Mouse (Mus musculus): ENCODE results near the gene Ky.

The Ky gene

GRCm38 (mm10) chr9:102545406-102546255, 40.1 kb downstream of the Ky start:
- in situ Hi-C loops (cut with MboI; ENCODE audit: unreplicated experiment in 2 of 2), result loop anchor here (5.0 to 25.0 kb wide), 7 partner anchors 63 to 1908 kb away; partner anchors contain the start of genes Anapc13 (in 1 of the 2) and Cep63 (in 1 of the 2)

- in situ Hi-C loops (cut with MboI; ENCODE audit: unreplicated experiment in 2 of 2), result loop anchor here (5.0 to 25.0 kb wide), 7 partner anchors 64 to 1909 kb away; partner anchors contain the start of genes Anapc13 (in 1 of the 2) and Cep63 (in 1 of the 2)
Measured at GRCm38 (mm10) chr9:102546256-102547027, 40.9 kb downstream of the Ky start.

- in situ Hi-C loops (cut with MboI; ENCODE audit: unreplicated experiment in 2 of 2), result loop anchor here (5.0 to 25.0 kb wide), 7 partner anchors 65 to 1910 kb away; partner anchors contain the start of genes Anapc13 (in 1 of the 2) and Cep63 (in 1 of the 2)
Measured at GRCm38 (mm10) chr9:102547028-102547354, 41.4 kb downstream of the Ky start.

- in situ Hi-C loops (cut with MboI; ENCODE audit: unreplicated experiment in 2 of 2), result loop anchor here (5.0 to 25.0 kb wide), 7 partner anchors 67 to 1912 kb away; partner anchors contain the start of genes Anapc13 (in 1 of the 2) and Cep63 (in 1 of the 2)
Measured at GRCm38 (mm10) chr9:102549211-102549610, 43.7 kb downstream of the Ky start.

- in situ Hi-C loops (cut with MboI; ENCODE audit: unreplicated experiment in 2 of 2), result no loop called here
Measured at GRCm38 (mm10) chr9:102551771-102552170, 46.2 kb downstream of the Ky start.

- in situ Hi-C loops (cut with MboI; ENCODE audit: unreplicated experiment in 2 of 2), result no loop called here
Measured at GRCm38 (mm10) chr9:102553781-102554180, 48.2 kb downstream of the Ky start.

- in situ Hi-C loops (cut with MboI; ENCODE audit: unreplicated experiment in 2 of 2), result no loop called here
Measured at GRCm38 (mm10) chr9:102558463-102558862, 52.9 kb downstream of the Ky start.

GRCm38 (mm10) chr9:102572888-102573287, 67.3 kb downstream of the Ky start:
- in situ Hi-C loops (cut with MboI; ENCODE audit: unreplicated experiment in 2 of 2), result no loop called here

- in situ Hi-C loops (cut with MboI; ENCODE audit: unreplicated experiment in 2 of 2), result no loop called here
Measured at GRCm38 (mm10) chr9:102577480-102577879, 71.9 kb downstream of the Ky start.

GRCm38 (mm10) chr9:102581921-102582469, 76.4 kb downstream of the Ky start:
- in situ Hi-C loops (cut with MboI; ENCODE audit: unreplicated experiment in 2 of 2), result no loop called here

- in situ Hi-C loops (cut with MboI; ENCODE audit: unreplicated experiment in 2 of 2), result no loop called here
Measured at GRCm38 (mm10) chr9:102587347-102587746, 81.8 kb downstream of the Ky start.

- in situ Hi-C loops (cut with MboI; ENCODE audit: unreplicated experiment in 2 of 2), result no loop called here
Measured at GRCm38 (mm10) chr9:102594667-102595393, 89.3 kb downstream of the Ky start.
